Mouse (Mus musculus) midbrain, embryonic 12.5 days (tissue): ENCODE results near the gene Fars2. TPM values are rescaled to one million over a fixed set of nuclear protein-coding genes. Genes with fewer than 3 reads are reported as not detected.

Experiments used
- ATAC-seq: fragments of 200-750 bp; cut with Nextera tagmentation; 2 replicates; pipeline ENCODE4 v1.8.0; 2017; ENCODE audit warnings: low read depth, moderate TSS enrichment, moderate library complexity; ENCODE audit not compliant: low FRiP score
- H3K27ac ChIP-seq: fragments of 300-500 bp; sonication (generic); replicated peaks from 2 replicates; pipeline ENCODE4 v1.5.1; 2016; ENCODE audit warnings: mild to moderate bottlenecking
- H3K27me3 ChIP-seq: fragments of 300-500 bp; sonication (generic); 2 replicates; pipeline ENCODE4 v1.6.1; 2016; ENCODE audit warnings: mild to moderate bottlenecking
- H3K36me3 ChIP-seq: fragments of 300-500 bp; sonication (generic); 2 replicates; pipeline ENCODE4 v1.6.1; 2016
- H3K4me1 ChIP-seq: fragments of 300-500 bp; sonication (generic); 2 replicates; pipeline ENCODE4 v1.6.1; 2016
- H3K4me2 ChIP-seq: fragments of 300-500 bp; sonication (generic); replicated peaks from 2 replicates; pipeline ENCODE4 v1.6.1; 2016; ENCODE audit warnings: mild to moderate bottlenecking, moderate library complexity
- H3K4me3 ChIP-seq: fragments of 300-500 bp; sonication (generic); 2 replicates; pipeline ENCODE4 v1.5.1; 2016; ENCODE audit warnings: mild to moderate bottlenecking
- H3K9ac ChIP-seq: fragments of 300-500 bp; sonication (generic); replicated peaks from 2 replicates; pipeline ENCODE4 v1.6.1; 2016; ENCODE audit warnings: mild to moderate bottlenecking, moderate library complexity
- H3K9me3 ChIP-seq: fragments of 300-500 bp; sonication (generic); 2 replicates; pipeline ENCODE4 v1.6.1; 2016; ENCODE audit warnings: mild to moderate bottlenecking
- WGBS: fragments of 180-500 bp; shearing (Covaris S2); methylation state at CpG from one replicate; pipeline ENCODE4 v1.1.7; 2016; 5-methylcytosine and 5-hydroxymethylcytosine counted together
- polyA plus RNA-seq: library from polyadenylated mRNA; unstranded; fragments of >200 nt; fragmentation: Nextera tagmentation; extraction: Ambion mirVana; gene quantifications from 2 replicates; pipeline ENCODE4 v1.2.1, GENCODE M21; 2016

The Fars2 gene
- polyA plus RNA-seq, 1 experiment from 2014 or later, result 29.9 TPM

DNA sequence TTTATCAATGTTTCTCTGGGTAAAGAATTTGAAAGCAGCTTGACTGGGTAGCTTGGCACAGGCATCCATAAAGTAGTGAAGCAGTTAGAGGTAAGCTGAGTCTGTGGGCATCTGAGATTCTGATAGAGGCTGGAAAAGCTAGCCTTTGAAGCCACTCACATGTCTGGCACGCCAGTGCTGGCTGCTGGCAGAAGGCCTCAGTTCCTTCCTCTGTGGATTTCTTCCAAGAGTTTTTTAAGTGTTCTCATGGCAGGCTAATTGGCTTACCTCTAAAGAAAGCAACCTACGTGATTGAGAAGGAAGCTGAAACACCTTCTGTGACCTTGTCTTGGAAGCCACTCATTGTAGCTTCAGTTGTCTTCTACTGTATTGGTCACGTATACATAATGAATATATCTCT is 600.2 kb downstream of the Fars2 start:
- H3K4me2 ChIP-seq, result no peak overlapping the region
- no peaks in the 10 kb centered on the region for H3K4me1 ChIP-seq
- H3K27me3 ChIP-seq, result peaks cover 21% of the 10 kb centered on the region
- H3K9ac ChIP-seq, result no peak overlapping the region
- WGBS, result 67% methylated on average over 3 of the region's 3 CpGs
- no peak for ATAC-seq
- no peaks in the 10 kb centered on the region for H3K36me3 ChIP-seq
- no peaks in the 10 kb centered on the region for H3K9me3 ChIP-seq
- H3K27ac ChIP-seq, result no peak overlapping the region
- H3K4me3 ChIP-seq, result no peak overlapping the region

DNA sequence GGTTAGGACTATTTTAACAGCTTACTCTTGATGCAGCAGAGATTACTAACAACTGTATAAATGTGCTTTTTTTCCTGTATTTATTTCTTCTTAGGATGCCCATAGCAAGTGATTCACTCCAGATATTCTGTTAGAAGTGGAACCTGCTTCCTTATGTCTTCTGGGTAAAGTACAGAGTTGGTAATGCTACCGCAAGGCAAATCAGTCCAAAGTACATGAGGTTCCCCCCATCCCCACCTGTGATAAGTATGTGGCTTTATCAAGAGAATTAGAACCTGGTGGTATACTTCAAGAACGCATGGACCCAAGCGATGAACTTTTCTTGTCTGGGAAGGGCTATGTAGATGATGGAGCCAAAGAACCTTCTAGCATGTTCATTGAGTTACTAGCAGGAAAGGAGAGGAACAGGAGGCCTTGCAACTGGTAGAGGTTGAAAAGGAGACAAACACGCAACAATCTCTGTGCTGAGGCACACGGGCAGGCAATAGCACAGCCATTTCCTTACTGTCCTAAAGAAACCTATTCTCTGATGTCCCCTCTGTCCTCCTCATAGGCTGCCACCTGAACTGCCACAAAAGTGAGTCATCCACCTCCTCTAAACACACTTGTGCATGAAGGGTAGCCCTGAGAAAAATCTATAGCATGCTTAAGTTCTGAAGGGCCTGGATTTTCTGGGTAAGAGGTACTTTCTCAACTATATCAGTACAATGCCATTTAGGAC is 603.2 kb downstream of the Fars2 start:
- 91% methylated on average over 5 of the region's 5 CpGs for WGBS

DNA sequence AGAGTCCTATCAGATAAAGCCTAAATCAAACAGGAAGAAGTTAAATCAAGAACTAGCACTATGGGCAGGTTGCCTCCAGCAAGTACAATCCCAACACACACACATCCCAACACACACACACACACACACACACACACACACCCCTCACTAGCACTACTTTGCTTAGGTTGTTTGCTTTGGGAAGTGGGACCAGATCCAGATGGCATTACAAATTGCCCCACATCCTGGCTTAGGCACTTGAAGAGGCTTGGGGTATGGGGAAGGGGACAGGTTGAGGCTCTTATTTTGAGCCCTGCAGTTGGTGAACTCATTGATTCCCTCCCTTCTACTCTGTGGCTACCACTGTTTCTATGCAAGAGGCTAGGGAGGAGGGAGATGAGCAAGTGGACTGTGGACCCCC is 605.1 kb downstream of the Fars2 start:
- Histone ChIP-seq H3K9me3 (no peaks in the 10 kb centered on the region), H3K4me3 (no peak overlapping the region), H3K27ac (0 out of 2 replicates have a peak overlapping the region, but pooled peaks have one; percentile 92), H3K4me1 (peaks cover 36% of the 10 kb centered on the region), H3K9ac (no peak overlapping the region), H3K27me3 (peaks cover 65% of the 10 kb centered on the region), H3K36me3 (no peaks in the 10 kb centered on the region), H3K4me2 (no peak overlapping the region)
- ATAC-seq, result no peak

More for the DNA sequence above, 603.2 kb downstream of the Fars2 start:
- H3K4me1 ChIP-seq, result peaks cover 22% of the 10 kb centered on the region
- no peak overlapping the region for H3K9ac ChIP-seq
- H3K36me3 ChIP-seq, result no peaks in the 10 kb centered on the region
- H3K9me3 ChIP-seq, result no peaks in the 10 kb centered on the region
- peaks cover 50% of the 10 kb centered on the region for H3K27me3 ChIP-seq
- H3K4me3 ChIP-seq, result no peak overlapping the region
- ATAC-seq, result no peak
- H3K27ac ChIP-seq, result no peak overlapping the region
- no peak overlapping the region for H3K4me2 ChIP-seq

DNA sequence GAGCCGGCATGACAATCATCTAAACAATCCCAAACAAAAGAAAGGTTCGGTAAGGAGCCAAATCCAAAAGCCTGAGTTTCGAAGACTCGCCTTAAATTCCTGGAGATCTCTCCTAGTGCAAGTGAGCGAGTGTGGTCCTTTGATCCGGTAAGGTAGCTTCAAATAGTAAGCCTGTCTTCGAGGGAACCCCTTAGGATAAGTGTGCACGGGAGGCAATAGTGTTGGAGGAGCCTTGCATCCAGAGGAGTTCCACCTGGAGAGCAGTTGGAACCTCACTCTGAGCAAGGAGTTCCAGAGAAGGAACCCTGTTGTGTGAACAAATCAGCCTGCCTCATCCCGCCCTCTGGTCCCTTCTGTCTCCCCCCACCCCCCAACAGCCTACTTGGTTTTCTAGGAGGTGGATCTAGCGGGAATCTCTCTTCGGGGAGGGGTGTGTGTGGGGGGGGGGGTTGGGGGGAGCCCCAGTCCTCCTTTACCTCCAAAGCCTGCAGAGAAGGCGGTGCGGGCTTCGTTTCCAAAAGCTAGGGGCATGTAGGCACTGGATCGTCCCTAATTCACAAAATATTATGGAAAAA is 606.6 kb downstream of the Fars2 start:
- H3K36me3 ChIP-seq, result no peaks in the 10 kb centered on the region
- WGBS, result 1% methylated on average over 15 of the region's 15 CpGs
- no peak for ATAC-seq
- no peak overlapping the region for H3K4me3 ChIP-seq
- H3K27ac ChIP-seq, result peak overlapping the region; percentile 92
- H3K9me3 ChIP-seq, result no peaks in the 10 kb centered on the region
- H3K4me1 ChIP-seq, result peaks cover 39% of the 10 kb centered on the region
- H3K27me3 ChIP-seq, result peaks cover 80% of the 10 kb centered on the region
- H3K4me2 ChIP-seq, result peak overlapping the region; percentile 44
- H3K9ac ChIP-seq, result no peak overlapping the region

DNA sequence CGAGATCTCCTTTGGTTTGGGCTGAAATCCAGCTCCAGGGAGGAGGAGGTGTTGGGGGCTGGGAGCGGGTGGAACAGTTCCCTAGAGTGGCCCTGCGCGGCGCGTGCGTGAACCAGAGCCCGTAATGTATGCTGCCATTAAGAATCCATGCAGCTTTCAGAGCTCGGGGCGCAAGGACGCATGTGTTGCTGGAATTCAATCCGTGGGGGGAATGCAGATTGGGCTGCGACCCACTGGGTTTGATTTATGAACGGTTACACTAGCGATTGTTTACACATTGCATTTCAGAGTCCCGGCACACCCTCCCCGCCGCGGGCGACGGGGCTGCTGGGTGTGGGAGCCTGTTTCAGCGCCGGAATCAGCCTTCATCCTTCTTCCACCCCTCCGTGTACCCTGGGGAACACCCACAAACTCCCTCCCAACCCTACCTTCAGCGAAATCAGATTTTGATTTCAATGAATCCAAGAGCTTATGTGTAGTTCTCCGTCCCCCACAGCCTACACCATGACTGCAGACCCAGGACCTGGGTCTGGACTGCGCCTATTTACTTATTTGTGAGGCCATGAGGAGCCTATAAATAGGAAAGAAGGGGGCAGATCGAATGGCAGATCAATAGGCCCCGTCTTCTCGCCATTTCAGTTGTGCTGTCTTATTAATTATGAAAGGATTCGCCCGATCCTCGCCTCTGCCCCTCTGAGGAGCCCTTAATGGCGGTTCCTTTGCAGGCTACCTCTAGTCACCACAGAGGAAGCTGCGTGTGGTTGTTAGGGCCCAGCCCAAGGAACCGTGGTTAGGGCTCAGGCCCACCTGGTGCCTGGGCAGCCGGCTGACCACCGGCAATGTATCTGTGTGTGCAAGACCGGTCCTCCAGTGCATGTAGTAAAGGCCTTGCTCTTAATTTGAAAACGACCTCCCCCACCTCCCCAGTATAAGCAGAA is 607.6 kb downstream of the Fars2 start:
- H3K4me3 ChIP-seq, result peak overlapping the region; percentile 25
- no peaks in the 10 kb centered on the region for H3K9me3 ChIP-seq
- peak overlapping the region; percentile 44 for H3K4me2 ChIP-seq
- H3K27me3 ChIP-seq, result peaks cover 90% of the 10 kb centered on the region
- peaks cover 39% of the 10 kb centered on the region for H3K4me1 ChIP-seq
- ATAC-seq, result peak; percentile 77
- peak overlapping the region; percentile 28; the same call in 1 of the 2 replicates for H3K9ac ChIP-seq
- H3K36me3 ChIP-seq, result no peaks in the 10 kb centered on the region
- WGBS, result 1% methylated on average over 40 of the region's 40 CpGs
- H3K27ac ChIP-seq, result peak overlapping the region; percentile 92

DNA sequence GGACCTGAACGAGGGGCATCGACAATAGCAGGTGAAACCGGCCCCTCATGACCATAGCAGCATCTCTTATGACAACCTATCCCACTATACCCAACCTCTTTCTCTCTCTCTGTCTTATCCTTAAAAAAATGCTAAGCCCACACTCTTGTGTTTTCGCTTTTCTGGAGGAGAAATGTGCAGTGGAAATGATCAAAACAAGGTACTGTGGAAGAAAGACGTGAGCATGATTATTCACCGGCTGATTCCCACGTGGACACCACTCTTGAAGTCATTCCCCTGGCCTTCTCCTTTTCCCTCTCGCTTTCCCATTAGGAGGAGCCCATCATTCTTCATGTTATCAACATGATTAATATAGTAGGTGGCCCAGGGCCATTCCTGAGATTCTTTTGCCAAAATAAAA is 608.7 kb downstream of the Fars2 start:
- Histone ChIP-seq H3K9me3 (no peaks in the 10 kb centered on the region), H3K4me3 (no peak overlapping the region; the same call in 1 of the 2 replicates), H3K27ac (peak overlapping the region; percentile 92), H3K4me1 (peaks cover 39% of the 10 kb centered on the region), H3K36me3 (no peaks in the 10 kb centered on the region), H3K4me2 (peak overlapping the region; percentile 51), H3K27me3 (peaks cover 94% of the 10 kb centered on the region), H3K9ac (peak overlapping the region; percentile 70; the same call in 1 of the 2 replicates)
- WGBS, result 2% methylated on average over 8 of the region's 8 CpGs
- ATAC-seq, result no peak

DNA sequence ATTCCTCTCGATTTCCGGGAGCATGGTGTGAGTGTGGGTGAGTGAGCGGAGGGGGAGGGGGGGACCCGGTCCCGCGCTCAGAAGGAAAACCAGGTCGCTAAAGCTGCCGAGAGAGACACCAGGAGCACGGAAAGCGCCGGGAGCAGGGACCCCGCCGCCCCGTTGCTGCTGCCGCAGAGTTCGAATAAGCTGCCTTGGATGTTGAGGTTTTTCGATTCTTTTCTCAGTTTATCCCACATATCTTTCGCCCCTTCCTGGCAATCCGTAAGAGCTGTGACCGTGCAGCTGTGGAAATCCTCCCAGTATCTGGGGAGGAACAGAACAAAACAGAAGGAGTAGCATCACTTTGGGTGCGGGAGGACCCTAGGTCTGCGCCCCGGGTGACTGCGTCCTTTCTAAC is 609.3 kb downstream of the Fars2 start:
- peaks cover 39% of the 10 kb centered on the region for H3K4me1 ChIP-seq
- peak overlapping the region; percentile 51 for H3K4me2 ChIP-seq
- under 1% methylated on average over 24 of the region's 24 CpGs for WGBS
- peaks cover 94% of the 10 kb centered on the region for H3K27me3 ChIP-seq
- no peak; the same call in 1 of the 2 replicates for ATAC-seq
- H3K4me3 ChIP-seq, result peak overlapping the region; percentile 44
- no peaks in the 10 kb centered on the region for H3K36me3 ChIP-seq
- H3K9ac ChIP-seq, result peak overlapping the region; percentile 70
- peak overlapping the region; percentile 92 for H3K27ac ChIP-seq
- H3K9me3 ChIP-seq, result no peaks in the 10 kb centered on the region

DNA sequence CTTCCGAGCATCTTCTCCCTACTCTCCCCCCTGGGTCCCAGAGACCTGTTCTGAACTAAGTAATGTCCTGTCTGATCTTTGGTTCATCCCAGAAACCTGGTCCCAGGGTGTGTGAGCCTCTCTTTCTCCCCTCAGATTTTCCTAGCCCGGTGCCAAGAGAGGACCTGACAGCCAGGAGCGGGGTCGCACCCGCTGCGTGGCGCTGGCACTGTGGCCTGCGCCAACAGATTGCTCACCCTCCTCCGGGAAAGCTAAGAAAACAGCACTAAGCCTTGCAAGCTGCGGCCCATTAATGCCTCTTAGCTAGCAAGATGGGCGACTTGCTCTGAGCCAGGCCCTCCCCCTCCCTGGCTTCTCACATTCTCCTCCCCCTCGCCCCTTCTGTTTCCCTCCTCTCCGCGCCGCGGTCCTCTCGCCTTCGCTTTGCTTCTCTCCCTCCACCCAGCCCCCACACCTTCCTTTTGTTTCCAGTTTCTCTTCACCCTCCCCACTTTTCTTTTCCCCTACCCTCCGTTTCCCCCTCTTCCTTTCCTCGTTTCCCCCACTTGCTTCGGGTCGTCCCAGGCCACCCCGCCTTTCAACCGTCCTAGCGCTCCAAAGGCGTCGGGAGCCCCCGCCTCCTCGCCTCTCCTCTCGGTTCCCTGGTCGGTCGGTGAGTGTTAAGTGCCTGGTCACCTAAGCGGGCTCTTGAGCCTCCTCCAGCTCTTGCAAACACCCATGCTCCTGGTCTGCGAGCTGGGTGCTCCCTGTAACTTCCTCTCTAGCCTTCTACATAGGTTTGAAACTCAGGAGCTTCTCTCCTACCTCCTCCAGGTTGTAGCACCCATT is 610.0 kb downstream of the Fars2 start:
- peak overlapping the region; percentile 70 for H3K9ac ChIP-seq
- peak overlapping the region; percentile 92 for H3K27ac ChIP-seq
- under 1% methylated on average over 33 of the region's 34 CpGs for WGBS
- peaks cover 92% of the 10 kb centered on the region for H3K27me3 ChIP-seq
- peak overlapping the region; percentile 51 for H3K4me2 ChIP-seq
- peak overlapping the region; percentile 44 for H3K4me3 ChIP-seq
- H3K4me1 ChIP-seq, result peaks cover 40% of the 10 kb centered on the region
- H3K9me3 ChIP-seq, result no peaks in the 10 kb centered on the region
- no peaks in the 10 kb centered on the region for H3K36me3 ChIP-seq
- peak; percentile 42 for ATAC-seq

DNA sequence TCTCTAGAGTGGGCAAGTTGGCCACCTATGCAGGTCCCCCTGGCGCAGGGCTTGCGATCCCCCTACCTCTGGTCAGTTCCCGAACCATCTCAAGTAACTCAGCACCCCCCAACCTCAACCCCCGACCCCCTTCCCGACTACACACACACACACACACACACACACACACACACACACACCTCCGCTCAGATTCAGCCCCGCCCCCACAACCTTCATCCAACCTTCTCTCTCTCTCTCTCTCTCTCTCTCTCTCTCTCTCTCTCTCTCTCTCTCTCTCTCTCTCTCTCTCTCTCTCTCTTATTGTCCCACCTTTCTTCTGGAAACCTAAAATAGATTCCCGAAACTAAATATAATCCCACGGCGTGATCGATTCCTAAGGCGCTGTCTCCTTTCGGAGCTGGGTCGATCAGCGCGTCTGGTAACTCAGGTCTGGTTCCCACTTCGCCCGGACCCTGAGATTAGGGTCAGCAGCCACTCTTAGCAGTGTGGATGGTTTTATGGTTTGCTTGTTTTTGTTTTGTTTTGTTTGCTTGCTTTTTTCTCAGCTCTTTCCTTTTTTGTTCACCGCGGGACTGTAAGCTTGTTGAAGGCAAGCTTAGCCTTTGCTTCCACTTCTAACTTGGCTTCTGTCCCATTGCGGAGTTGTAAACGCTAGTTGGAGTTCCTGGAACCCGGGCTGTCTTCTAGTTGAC is 610.7 kb downstream of the Fars2 start:
- peaks cover 41% of the 10 kb centered on the region for H3K4me1 ChIP-seq
- peak overlapping the region; percentile 44 for H3K4me3 ChIP-seq
- H3K36me3 ChIP-seq, result no peaks in the 10 kb centered on the region
- WGBS, result under 1% methylated on average over 21 of the region's 23 CpGs
- peak overlapping the region; percentile 51 for H3K4me2 ChIP-seq
- no peaks in the 10 kb centered on the region for H3K9me3 ChIP-seq
- peak overlapping the region; percentile 70 for H3K9ac ChIP-seq
- peaks cover 87% of the 10 kb centered on the region for H3K27me3 ChIP-seq
- no peak for ATAC-seq
- H3K27ac ChIP-seq, result peak overlapping the region; percentile 92

DNA sequence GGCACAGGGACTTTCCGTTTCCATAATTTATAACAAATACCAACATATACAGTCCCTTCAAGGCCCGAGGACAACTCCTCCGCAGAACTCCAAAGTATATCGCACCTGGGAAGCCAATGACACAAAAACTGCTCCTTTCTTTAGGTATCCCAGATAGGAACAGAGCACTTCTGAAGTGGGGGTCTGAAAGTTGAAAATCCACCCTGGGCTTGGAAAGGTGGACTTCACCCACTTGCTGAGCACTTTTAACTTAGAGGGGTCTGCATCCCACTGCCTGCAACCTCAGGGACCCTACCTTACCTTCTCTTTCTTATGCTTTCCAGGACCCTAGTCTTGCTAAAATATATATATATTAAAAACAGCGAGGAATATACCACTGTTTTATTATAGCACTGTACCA is 611.3 kb downstream of the Fars2 start:
- Histone ChIP-seq H3K9me3 (no peaks in the 10 kb centered on the region), H3K36me3 (no peaks in the 10 kb centered on the region), H3K4me3 (peak overlapping the region; percentile 44), H3K4me2 (peak overlapping the region; percentile 51), H3K9ac (peak overlapping the region; percentile 70), H3K4me1 (peaks cover 37% of the 10 kb centered on the region), H3K27ac (peak overlapping the region; percentile 92), H3K27me3 (peaks cover 82% of the 10 kb centered on the region)
- ATAC-seq, result no peak
- 9% methylated on average over 5 of the region's 5 CpGs for WGBS
